10 mouse cellular contexts compared by ENCODE assay signal in genomic region chr6:57825259-57825715, GRCm38 (mm10). TPM values are rescaled to one million over a fixed set of nuclear protein-coding genes. Genes with fewer than 3 reads are reported as not detected.
DNase-seq lines count a peak whose midpoint lies in the region; ATAC-seq and TF ChIP-seq lines count a peak whose summit lies in the region.
"Had no signal": no experiment of that assay in that cellular context is flagged by ENCODE, and none has a peak within 500 bp of the region (broad histone marks: within the 10 kb centered on the region; RNA-seq: fewer than 3 reads in every experiment).

No protein-coding gene starts in this region.

- H3K9me3 ChIP-seq in lung, embryonic 14.5 days (ENCODE audit: low read depth, low read length) = no peaks in the 10 kb centered on the region
- H3K9me3 ChIP-seq in erythroblast, embryonic 14.5 days (ENCODE audit: control insufficient read depth, low read length) = no peaks in the 10 kb centered on the region
- H3K9me3 ChIP-seq in limb, embryonic 13.5 days = no peaks in the 10 kb centered on the region

- H3K4me2 ChIP-seq in lung, embryonic 14.5 days = peak overlapping the region; percentile 70
- H3K4me2 ChIP-seq in limb, embryonic 13.5 days (replicated peaks) = peak overlapping the region; percentile 71

- TF ChIP-seq POLR2A in olfactory bulb, adult 2 months (IDR thresholded peaks at IDR 0.05; ENCODE audit: insufficient read depth, low read depth, low read length) = no peak

- intact Hi-C loops in left cerebral cortex, postnatal 25 days (cut with DNase I) = loop anchor here (2.0 kb wide), 1 partner anchor 122 kb away; the partner anchor contains the start of gene Lancl2

- H3K4me3 ChIP-seq in lung, embryonic 14.5 days (ENCODE audit: low read depth, low read length) = peak overlapping the region; percentile 83
- H3K4me3 ChIP-seq in erythroblast, embryonic 14.5 days (replicated peaks) = peak overlapping the region; percentile 77
- H3K4me3 ChIP-seq in limb, embryonic 13.5 days = peak overlapping the region; percentile 75
- H3K4me3 ChIP-seq in olfactory bulb, adult 2 months (ENCODE audit: insufficient read depth, low read depth, low read length) = peak overlapping the region; percentile 74

- no peaks in the 10 kb centered on the region for H3K27me3 ChIP-seq in lung, embryonic 14.5 days (ENCODE audit: insufficient read depth, low read length)
- peaks cover 3% of the 10 kb centered on the region; the same call in 1 of the 2 replicates for H3K27me3 ChIP-seq in erythroblast, embryonic 14.5 days (ENCODE audit: control insufficient read depth)
- H3K27me3 ChIP-seq in limb, embryonic 13.5 days = no peaks in the 10 kb centered on the region

- no peaks in the 10 kb centered on the region for H3K36me3 ChIP-seq in lung, embryonic 14.5 days (ENCODE audit: insufficient read depth)
- H3K36me3 ChIP-seq in erythroblast, embryonic 14.5 days (ENCODE audit: control insufficient read depth) = peaks cover 24% of the 10 kb centered on the region
- H3K36me3 ChIP-seq in limb, embryonic 13.5 days = no peaks in the 10 kb centered on the region; the same call in 1 of the 2 replicates

- peak overlapping the region; percentile 97 for H3K27ac ChIP-seq in lung, embryonic 14.5 days (ENCODE audit: low read depth)
- peak overlapping the region; percentile 89; the same call in 1 of the 2 replicates for H3K27ac ChIP-seq in limb, embryonic 13.5 days
- H3K27ac ChIP-seq in olfactory bulb, adult 2 months (ENCODE audit: insufficient read depth, low read depth, low read length) = no peak overlapping the region

- H3K9ac ChIP-seq in lung, embryonic 14.5 days = peak overlapping the region; percentile 96
- peak overlapping the region; percentile 92 for H3K9ac ChIP-seq in limb, embryonic 13.5 days

- 7% methylated on average over 5 of the region's 5 CpGs for WGBS in lung, embryonic 14.5 days
- 8% methylated on average over 5 of the region's 5 CpGs for WGBS in limb, embryonic 13.5 days
- WGBS in olfactory bulb, adult 2 months = 7% methylated on average over 5 of the region's 5 CpGs

- no peak for ATAC-seq in lung, embryonic 14.5 days (ENCODE audit: insufficient read depth)
- no peak; the same call in 1 of the 2 replicates for ATAC-seq in limb, embryonic 13.5 days (ENCODE audit: low FRiP score, low read depth)

- TF ChIP-seq CTCF in lung, embryonic 14.5 days (IDR thresholded peaks at IDR 0.05; ENCODE audit: low read depth) = no peak
- no peak for TF ChIP-seq CTCF in olfactory bulb, adult 2 months (IDR thresholded peaks at IDR 0.05; ENCODE audit: insufficient read depth, low read depth, low read length)

- H3K4me1 ChIP-seq in lung, embryonic 14.5 days (ENCODE audit: insufficient read depth) = no peaks in the 10 kb centered on the region
- H3K4me1 ChIP-seq in erythroblast, embryonic 14.5 days (ENCODE audit: control insufficient read depth) = peaks cover 56% of the 10 kb centered on the region
- H3K4me1 ChIP-seq in limb, embryonic 13.5 days = peaks cover 17% of the 10 kb centered on the region; the same call in 1 of the 2 replicates
- H3K4me1 ChIP-seq in olfactory bulb, adult 2 months (ENCODE audit: control insufficient read depth, insufficient read depth, low read length) = no peaks in the 10 kb centered on the region

- no peak for DNase-seq in lung, embryonic 14.5 days
- no peak for DNase-seq in lung, adult 18-20 months
- no peak for DNase-seq in layer of hippocampus, postnatal 25 days (ENCODE audit: extremely low spot score in 1 of 2, low spot score in 1 of 2)
- DNase-seq in thymus, adult 18-20 months = no peak
- DNase-seq in left cerebral cortex, postnatal 25 days (ENCODE audit: low spot score in 2 of 2) = no peak

RNA-seq across cellular contexts. Expression of gene Vopp1, which starts 0.3 kb away (rescaled TPM):
- 22.5 and 25.8 TPM in 2 replicates for polyA plus RNA-seq in lung, embryonic 14.5 days (2014; fragmentation: Nextera tagmentation; extraction: Ambion mirVana)
- polyA plus RNA-seq in erythroblast, embryonic 14.5 days (2012) = 8.1 and 10.8 TPM in 2 replicates
- polyA plus RNA-seq in limb, embryonic 13.5 days (2015; fragmentation: Nextera tagmentation; extraction: Ambion mirVana) = 59.7 and 61.3 TPM in 2 replicates
- polyA plus RNA-seq in olfactory bulb, adult 2 months (2012; ENCODE audit: insufficient read depth, insufficient read length, low replicate concordance, missing spikeins) = not detected in 2 replicates
- 10 to 100 TPM; 68.7 to 70.4 TPM for total RNA-seq in layer of hippocampus, postnatal 25 days (2021)
- total RNA-seq in left cerebral cortex, postnatal 25 days (2021) = 100 to 1,000 TPM; 150 to 151 TPM

RNA-seq across cellular contexts. Expression of gene Vmn1r21, which starts 24.9 kb away (rescaled TPM):
- polyA plus RNA-seq in lung, embryonic 14.5 days (2014; fragmentation: Nextera tagmentation; extraction: Ambion mirVana) = not detected in 2 replicates
- polyA plus RNA-seq in erythroblast, embryonic 14.5 days (2012) = not detected in 2 replicates
- not detected in 2 replicates for polyA plus RNA-seq in limb, embryonic 13.5 days (2015; fragmentation: Nextera tagmentation; extraction: Ambion mirVana)
- not detected in 2 replicates for polyA plus RNA-seq in olfactory bulb, adult 2 months (2012; ENCODE audit: insufficient read depth, insufficient read length, low replicate concordance, missing spikeins)
- not detected for total RNA-seq in layer of hippocampus, postnatal 25 days (2021)
- not detected for total RNA-seq in left cerebral cortex, postnatal 25 days (2021)
- total RNA-seq: adrenal gland, postnatal 25 days; neutrophil, adult 5-6 weeks had no signal
